Mouse (Mus musculus) brain, embryonic 18.5 days (tissue): ENCODE data around the gene Lta.

Experiments used
- DNase-seq: peaks from one replicate; pipeline ENCODE4 v3.0.0-alpha.2; 2012; ENCODE audit warnings: low read depth, low spot score

Lta gene

GRCm38 (mm10) chr17:35204494-35205379, at the start of gene Lta:
Gene Lta, minus strand, starts transcription at chr17:35205351.
- no peak for DNase-seq

DNA sequence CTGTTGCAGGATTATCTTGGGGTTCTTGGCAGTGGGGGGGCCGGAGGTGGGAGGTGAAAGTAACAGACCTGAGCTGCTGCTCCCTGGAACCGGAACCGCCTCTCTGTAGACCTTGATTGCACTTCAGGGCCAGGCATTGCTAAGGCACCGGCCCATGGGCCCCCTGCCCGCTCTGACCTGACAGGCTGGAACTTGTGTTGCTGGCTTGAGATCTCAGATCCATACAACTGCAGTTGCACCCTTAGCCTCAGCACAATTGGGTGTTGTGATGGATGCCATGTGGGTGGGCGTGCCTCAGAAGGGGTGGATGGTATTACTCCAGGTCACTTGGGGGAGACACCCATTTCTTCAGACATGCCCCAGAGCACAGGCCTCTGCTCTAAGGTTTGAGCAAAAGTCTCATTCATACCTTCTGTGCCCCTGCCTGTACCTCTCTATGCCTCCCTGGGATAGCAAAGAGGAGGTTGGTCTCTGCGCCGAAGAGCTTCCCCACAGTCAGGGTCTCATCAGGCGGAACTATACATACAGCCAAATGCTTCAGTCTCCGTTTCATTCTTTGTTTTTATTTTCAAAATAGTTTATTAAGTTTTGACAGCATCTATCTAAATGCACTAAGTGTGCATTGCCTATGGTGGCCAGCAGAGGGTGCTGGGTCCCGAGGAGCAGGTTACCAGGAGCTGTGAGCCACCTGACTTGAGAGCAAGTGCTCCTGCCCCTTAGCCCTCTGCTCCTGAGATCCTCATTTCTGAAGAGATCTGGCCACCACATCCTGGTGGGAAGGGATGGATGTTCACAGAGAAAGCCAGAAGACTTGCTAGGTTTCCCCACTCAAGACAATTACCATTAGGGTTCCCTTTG, 49.3 kb upstream of the Lta start:
- no peak for DNase-seq

DNA sequence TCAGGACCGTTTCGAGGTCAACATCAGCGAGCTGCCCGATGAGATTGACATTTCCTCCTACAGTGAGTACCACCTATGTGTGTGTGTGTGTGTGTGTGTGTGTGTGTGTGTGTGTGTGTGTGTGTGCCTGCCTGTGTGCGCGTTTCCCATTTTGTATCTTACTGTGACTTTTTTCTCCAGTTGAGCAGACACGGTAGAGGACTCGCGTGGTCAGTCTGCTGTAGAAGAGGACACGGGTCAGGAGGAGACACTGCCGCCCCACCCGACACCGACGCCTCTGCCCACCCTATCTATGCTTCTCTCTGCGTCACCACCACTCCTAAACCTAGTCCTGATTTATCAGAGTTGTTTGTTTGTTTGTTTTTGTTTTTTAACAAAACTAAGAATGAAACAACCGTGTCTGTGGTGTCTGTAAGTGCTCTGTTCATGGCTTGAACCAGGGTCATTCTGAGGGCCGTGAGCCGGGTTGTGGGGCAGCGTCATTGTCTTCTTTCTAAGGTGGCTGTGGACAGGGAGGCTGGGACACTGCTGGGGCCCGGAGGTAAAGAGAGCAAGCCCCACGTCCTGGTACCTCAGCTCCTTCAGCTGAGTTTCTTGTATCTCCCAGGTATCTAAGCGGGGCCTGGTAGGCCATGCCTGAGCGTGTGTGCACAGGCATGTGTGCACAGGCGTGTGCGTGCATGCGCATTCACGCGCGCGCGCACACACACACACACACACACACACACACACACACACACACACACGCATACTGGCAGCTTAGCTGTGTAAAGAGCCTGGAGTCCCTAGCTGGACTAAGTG, 48.3 kb upstream of the Lta start:
- DNase-seq = no peak

GRCm38 (mm10) chr17:35252619-35253292, 47.6 kb upstream of the Lta start:
- DNase-seq = no peak

- no peak for DNase-seq
Observed at GRCm38 (mm10) chr17:35251981-35252380, 46.8 kb upstream of the Lta start.

GRCm38 (mm10) chr17:35251162-35251719, 46.1 kb upstream of the Lta start:
- DNase-seq = no peak

DNA sequence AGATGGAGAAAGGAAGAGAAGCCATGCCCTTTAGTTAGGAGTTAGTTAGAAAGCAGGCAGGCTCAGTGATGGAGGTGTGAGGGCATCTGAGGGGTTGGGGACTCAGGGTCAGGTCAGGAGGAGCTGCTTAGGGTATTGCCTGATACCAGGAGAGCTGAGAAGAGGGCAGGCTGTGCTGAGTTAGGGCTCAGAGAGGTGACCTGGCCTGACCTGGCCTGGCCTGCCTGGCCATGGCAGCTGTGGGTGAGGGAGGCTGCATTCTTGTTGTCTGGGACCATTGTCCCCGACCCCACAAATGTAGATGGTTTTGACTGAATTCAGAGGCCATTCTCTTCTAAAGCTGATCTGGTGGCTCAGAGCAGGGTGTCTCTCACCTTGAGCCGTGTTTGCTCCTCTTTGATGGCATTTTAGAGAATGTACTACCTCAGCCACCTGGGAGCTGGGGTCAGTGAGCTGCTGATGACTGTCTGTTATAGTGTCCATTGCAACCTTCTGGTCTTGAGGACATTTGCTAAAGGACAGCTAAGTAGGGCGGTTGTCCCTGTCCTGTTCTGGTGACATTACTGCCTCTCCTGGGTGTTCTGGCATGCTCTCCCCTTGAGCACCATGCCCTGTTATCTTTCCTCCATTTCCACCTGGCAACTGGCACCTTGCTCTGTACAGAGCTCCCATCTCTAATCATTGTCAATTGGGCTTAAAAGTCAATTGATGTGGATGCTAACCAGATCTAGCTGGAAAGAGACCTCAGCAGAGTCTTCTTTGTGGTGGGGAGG, 45.4 kb upstream of the Lta start:
- DNase-seq = no peak

DNA sequence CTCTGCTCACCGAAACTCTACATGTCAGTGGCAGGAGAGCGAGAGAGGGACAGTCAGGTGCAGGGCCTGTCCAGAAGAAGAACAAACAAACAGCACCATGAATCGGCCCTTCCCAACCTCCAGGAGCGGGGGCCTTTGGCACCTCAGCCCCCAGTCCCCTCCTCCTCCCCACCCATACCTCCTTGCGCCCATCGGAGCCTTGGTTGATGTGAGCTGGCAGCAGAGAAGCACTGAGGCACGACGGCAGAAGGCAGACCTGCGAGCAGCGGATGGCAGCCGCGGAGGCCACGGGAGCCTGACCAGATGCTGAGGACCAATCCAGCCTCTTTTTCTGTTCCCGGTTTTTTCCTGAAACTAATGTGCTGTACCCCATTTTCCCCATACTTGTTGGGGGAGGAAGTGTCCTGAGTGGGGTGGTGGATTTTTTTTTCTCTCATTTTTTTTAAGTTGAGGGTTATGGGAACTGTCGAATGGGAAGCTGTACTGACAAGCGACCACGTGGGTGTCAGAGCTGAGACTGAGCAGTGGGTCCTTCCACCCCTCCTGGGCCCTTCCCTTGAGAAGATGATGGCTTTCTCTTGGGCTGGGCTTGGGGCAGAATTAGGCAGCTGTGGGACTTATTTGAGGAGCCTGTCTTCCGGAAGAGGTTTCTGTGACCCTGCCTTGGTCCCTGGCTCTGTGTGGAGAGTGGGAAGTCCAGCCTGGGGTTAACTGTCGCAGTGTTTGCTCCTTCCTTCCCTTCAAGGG, 44.5 kb upstream of the Lta start:
- no peak for DNase-seq

- DNase-seq = no peak
Observed at GRCm38 (mm10) chr17:35248986-35249385, 43.8 kb upstream of the Lta start.

DNA sequence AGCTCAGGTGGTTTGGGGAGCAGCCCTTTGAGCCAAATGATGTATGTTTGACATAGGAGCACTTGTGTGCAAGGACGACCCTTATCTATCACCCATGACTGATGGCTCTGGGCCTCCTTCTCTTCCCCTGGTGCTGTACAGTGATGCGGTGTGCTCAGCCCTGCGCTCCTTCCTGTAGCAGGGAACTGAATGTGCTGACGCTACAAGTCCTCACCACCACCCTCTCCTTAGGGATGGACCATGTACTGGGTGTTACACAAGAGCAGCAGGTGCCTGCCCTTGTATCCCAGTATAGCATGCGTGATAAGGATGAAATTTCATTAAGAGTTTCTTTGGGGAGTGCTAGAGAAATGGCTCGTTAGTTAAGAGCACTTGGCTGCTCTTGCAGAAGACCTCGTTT, 42.0 kb upstream of the Lta start:
- DNase-seq = no peak

- no peak for DNase-seq
Observed at GRCm38 (mm10) chr17:35245731-35246623, 40.8 kb upstream of the Lta start.

DNA sequence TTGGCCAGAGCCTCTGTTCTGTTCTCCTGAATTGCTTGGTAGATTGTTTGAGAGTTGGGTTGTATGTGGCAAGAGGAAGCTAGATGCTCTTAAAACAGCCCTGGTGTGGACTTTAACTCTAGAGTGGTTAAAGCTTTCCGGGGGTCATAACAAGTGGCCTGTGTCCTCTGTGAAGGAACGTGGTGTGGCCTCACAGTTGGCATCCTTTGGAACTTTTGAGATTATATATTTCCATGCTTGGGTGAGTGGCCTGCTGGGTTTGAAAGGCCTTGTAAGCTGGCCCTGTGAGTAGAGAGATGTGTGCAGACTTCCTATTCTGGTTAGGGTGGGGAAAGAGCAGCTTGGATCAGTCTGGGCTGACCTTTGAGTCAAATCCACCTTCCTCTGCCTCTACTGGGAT, 39.8 kb upstream of the Lta start:
- DNase-seq = no peak

- DNase-seq = no peak
Observed at GRCm38 (mm10) chr17:35243086-35243485, 37.9 kb upstream of the Lta start.

GRCm38 (mm10) chr17:35242015-35242941, 37.1 kb upstream of the Lta start:
- DNase-seq = no peak

GRCm38 (mm10) chr17:35241305-35242014, 36.3 kb upstream of the Lta start, which contains the start of gene Ddx39b:
Gene Ddx39b, plus strand, starts transcription at chr17:35241746.
- DNase-seq = peak; percentile 95
